Mouse (Mus musculus) frontal cortex, adult 2 months (tissue): ENCODE results near the gene Ctc1. TPM values are rescaled to one million over a fixed set of nuclear protein-coding genes. Genes with fewer than 3 reads are reported as not detected.
A peak's percentile ranks its signal among the peaks of the same experiment; 100 is the strongest.
"Not testable (repeated sequence)": the region's sequence is repeated elsewhere in the genome, so short reads cannot be mapped to it uniquely, and the experiment has no call there.

ENCODE experiments used
- DNase-seq, 2 experiments: peaks; one replicate each; pipeline ENCODE4 v3.0.0; 2022; ENCODE audit warnings: low spot score in 1 of 2; ENCODE audit errors: extremely low spot score in 1 of 2
- polyA plus RNA-seq: library from polyadenylated mRNA; depleted of rRNA; stranded (reverse); fragments of >200 nt; gene quantifications from 2 replicates; pipeline ENCODE4 v1.2.3, GENCODE M21; 2012

Gene Ctc1
- polyA plus RNA-seq, 1 experiment = 49.2 TPM

- peak in 1 of 2 experiments; percentile 29 for DNase-seq
Observed at GRCm38 (mm10) chr11:69005193-69005592, 10.5 kb upstream of the Ctc1 start.

GRCm38 (mm10) chr11:69006575-69006974 lies 9.1 kb upstream of the Ctc1 start:
- DNase-seq = not testable (repeated sequence)

- DNase-seq = peak; percentile 78 to 94
Observed at GRCm38 (mm10) chr11:69008182-69009121, 7.3 kb upstream of the Ctc1 start, which contains the start of gene Pfas. TSS of gene Pfas (minus strand) at chr11:69008460.

GRCm38 (mm10) chr11:69009508-69009907 lies 6.2 kb upstream of the Ctc1 start:
- DNase-seq = no peak

GRCm38 (mm10) chr11:69010400-69011323 lies 5.0 kb upstream of the Ctc1 start:
- no peak for DNase-seq

GRCm38 (mm10) chr11:69011445-69011844 lies 4.3 kb upstream of the Ctc1 start:
- not testable (repeated sequence) for DNase-seq

- peak; percentile 88 to 94 for DNase-seq
Observed at GRCm38 (mm10) chr11:69012071-69012601, 3.6 kb upstream of the Ctc1 start.

- no peak for DNase-seq
Observed at GRCm38 (mm10) chr11:69016755-69017154, 1.0 kb downstream of the Ctc1 start.

GRCm38 (mm10) chr11:69020691-69021090 lies 5.0 kb downstream of the Ctc1 start:
- DNase-seq = no peak

- DNase-seq = no peak
Observed at GRCm38 (mm10) chr11:69026562-69026961, 10.9 kb downstream of the Ctc1 start.

- DNase-seq = no peak
Observed at GRCm38 (mm10) chr11:69028805-69029204, 13.1 kb downstream of the Ctc1 start.

- DNase-seq = no peak
Observed at GRCm38 (mm10) chr11:69033552-69033951, 17.8 kb downstream of the Ctc1 start.

GRCm38 (mm10) chr11:69034585-69034984 lies 18.9 kb downstream of the Ctc1 start:
- DNase-seq = no peak

GRCm38 (mm10) chr11:69035411-69035810 lies 19.7 kb downstream of the Ctc1 start:
- no peak for DNase-seq

- peak; percentile 89 to 96 for DNase-seq
Observed at GRCm38 (mm10) chr11:69035849-69036248, 20.1 kb downstream of the Ctc1 start.

- peak; percentile 78 to 98 for DNase-seq
Observed at GRCm38 (mm10) chr11:69036486-69037230, 20.9 kb downstream of the Ctc1 start.

- DNase-seq = peak; percentile 65 to 97
Observed at GRCm38 (mm10) chr11:69037231-69038061, 21.7 kb downstream of the Ctc1 start.

- DNase-seq = no peak
Observed at GRCm38 (mm10) chr11:69038173-69038572, 22.5 kb downstream of the Ctc1 start.
